ENCODE assay signal across 8 mouse cellular contexts in genomic region chr13:67729441-67729840, GRCm38 (mm10). TPM values are rescaled to one million over a fixed set of nuclear protein-coding genes. Genes with fewer than 3 reads are reported as not detected.
A peak's percentile ranks its signal among the peaks of the same experiment; 100 is the strongest.
DNase-seq lines count a peak whose midpoint lies in the region; ATAC-seq and TF ChIP-seq lines count a peak whose summit lies in the region.
"Not testable (repeated sequence)": the region's sequence is repeated elsewhere in the genome, so short reads cannot be mapped to it uniquely, and the experiment has no call there.

No protein-coding gene starts in this region.

- H3K4me1 ChIP-seq in heart, embryonic 10.5 days; intestine, postnatal 0 days (replicated peaks; ENCODE audit: control insufficient read depth, insufficient read depth, low read length): not testable (repeated sequence)

- peak overlapping the region; percentile 72 for H3K4me2 ChIP-seq in intestine, postnatal 0 days (replicated peaks; ENCODE audit: low read depth)

- intact Hi-C loops in left cerebral cortex, postnatal 25 days (cut with DNase I): loop anchor here (5.0 to 10.0 kb wide), 3 partner anchors 85 to 117 kb away; partner anchors contain the start of gene Zfp273

- not testable (repeated sequence) for H3K36me3 ChIP-seq in heart, embryonic 10.5 days; intestine, postnatal 0 days (ENCODE audit: control insufficient read depth, insufficient read depth)

- H3K9me3 ChIP-seq in heart, embryonic 10.5 days; intestine, postnatal 0 days (ENCODE audit: control insufficient read depth): not testable (repeated sequence)

- peak; percentile 84 for ATAC-seq in intestine, postnatal 0 days

- peak; percentile 8 for DNase-seq in T-cell, adult 2 months (ENCODE audit: low spot score)
- DNase-seq in embryo, embryonic 11 days: peak; percentile 43
- not testable (repeated sequence) for DNase-seq in heart, embryonic 10.5 days (ENCODE audit: low spot score)
- peak; percentile 24 to 59 for DNase-seq in left cerebral cortex, postnatal 25 days (ENCODE audit: low spot score in 2 of 2)
- DNase-seq in lung, postnatal 25 days (ENCODE audit: low spot score): peak; percentile 34
- DNase-seq in ovary, postnatal 14 days (ENCODE audit: low spot score): peak; percentile 7
- peak; percentile 43 for DNase-seq in thymus, postnatal 4 days

- not testable (repeated sequence) for H3K9ac ChIP-seq in intestine, postnatal 0 days (ENCODE audit: low read depth, low read length)

- not testable (repeated sequence) for H3K27ac ChIP-seq in heart, embryonic 10.5 days; intestine, postnatal 0 days (ENCODE audit: low read depth, low read length)

- not testable (repeated sequence) for H3K27me3 ChIP-seq in heart, embryonic 10.5 days (ENCODE audit: insufficient read depth, poor library complexity, severe bottlenecking); intestine, postnatal 0 days (replicated peaks; ENCODE audit: control insufficient read depth, insufficient read depth, low read length)

- TF ChIP-seq CTCF in intestine, postnatal 0 days (IDR thresholded peaks at IDR 0.05; ENCODE audit: low read depth): peak; percentile 73

- H3K4me3 ChIP-seq in heart, embryonic 10.5 days: peak overlapping the region; percentile 72
- H3K4me3 ChIP-seq in intestine, postnatal 0 days (ENCODE audit: low read depth, low read length): peak overlapping the region; percentile 49

- 53% methylated on average over 4 of the region's 4 CpGs for WGBS in heart, embryonic 10.5 days
- WGBS in intestine, postnatal 0 days: 19% methylated on average over 4 of the region's 4 CpGs

RNA-seq across cellular contexts. Expression of gene Zfp65, which starts 0.5 kb away (rescaled TPM):
- 4.3 and 4.7 TPM in 2 replicates for polyA plus RNA-seq in heart, embryonic 10.5 days (2016; fragmentation: Nextera tagmentation; extraction: Ambion mirVana)
- 1.9 TPM in 2 replicates for polyA plus RNA-seq in intestine, postnatal 0 days (2015; fragmentation: Nextera tagmentation; extraction: Ambion mirVana)
- total RNA-seq in left cerebral cortex, postnatal 25 days (2021): 10 to 100 TPM; 13.2 to 13.3 TPM

RNA-seq across cellular contexts. Expression of gene Zfp85, which starts 25.6 kb away (rescaled TPM):
- 2.7 and 3.4 TPM in 2 replicates for polyA plus RNA-seq in heart, embryonic 10.5 days (2016; fragmentation: Nextera tagmentation; extraction: Ambion mirVana)
- 1.8 and 1.9 TPM in 2 replicates for polyA plus RNA-seq in intestine, postnatal 0 days (2015; fragmentation: Nextera tagmentation; extraction: Ambion mirVana)
- 1 to 10 TPM; 5.4 to 6.4 TPM for total RNA-seq in left cerebral cortex, postnatal 25 days (2021)

RNA-seq across cellular contexts. Expression of gene Zfp738, which starts 42.6 kb away (rescaled TPM):
- 7.5 TPM in 2 replicates for polyA plus RNA-seq in heart, embryonic 10.5 days (2016; fragmentation: Nextera tagmentation; extraction: Ambion mirVana)
- polyA plus RNA-seq in intestine, postnatal 0 days (2015; fragmentation: Nextera tagmentation; extraction: Ambion mirVana): 3.9 and 4.6 TPM in 2 replicates
- 10 to 100 TPM; 25.0 to 25.9 TPM for total RNA-seq in left cerebral cortex, postnatal 25 days (2021)

RNA-seq across cellular contexts. Expression of gene Zfp493, which starts 50.1 kb away (rescaled TPM):
- 2.3 and 2.5 TPM in 2 replicates for polyA plus RNA-seq in heart, embryonic 10.5 days (2016; fragmentation: Nextera tagmentation; extraction: Ambion mirVana)
- 0.50 and 0.70 TPM in 2 replicates for polyA plus RNA-seq in intestine, postnatal 0 days (2015; fragmentation: Nextera tagmentation; extraction: Ambion mirVana)
- 1 to 10 TPM; 4.1 to 4.4 TPM for total RNA-seq in left cerebral cortex, postnatal 25 days (2021)
